Mouse (Mus musculus): ENCODE measurements around the gene Gm21969. TPM values are rescaled to one million over a fixed set of nuclear protein-coding genes. Genes with fewer than 3 reads are reported as not detected.

The Gm21969 gene
- total RNA-seq, 2 experiments from 2014 or later: 0.12 TPM; not detected in 1

Small RNA genes lying within 50 kb of the gene (microRNA-seq; reads per million reads assigned to microRNA genes)
- not detected for gene Gm25571
- 0.90 reads per million for gene Mir7020

Other genes with a start within 250 kb of the Gm21969 start
- 10 to 100 TPM; 24.2 to 26.3 TPM for gene Iffo2, start 72.6 kb upstream of the Gm21969 start, total RNA-seq (2021)
- gene Aldh4a1, start 19.7 kb downstream of the Gm21969 start, total RNA-seq (2021): 10 to 100 TPM; 23.6 to 25.0 TPM
- gene Tas1r2, start 50.4 kb downstream of the Gm21969 start, total RNA-seq (2021): not detected
- gene Pax7, start 230.3 kb downstream of the Gm21969 start, total RNA-seq (2021): under 1 TPM in 1 of 2 experiments, not detected in 1; 0.06 TPM